In the genomic region with DNA sequence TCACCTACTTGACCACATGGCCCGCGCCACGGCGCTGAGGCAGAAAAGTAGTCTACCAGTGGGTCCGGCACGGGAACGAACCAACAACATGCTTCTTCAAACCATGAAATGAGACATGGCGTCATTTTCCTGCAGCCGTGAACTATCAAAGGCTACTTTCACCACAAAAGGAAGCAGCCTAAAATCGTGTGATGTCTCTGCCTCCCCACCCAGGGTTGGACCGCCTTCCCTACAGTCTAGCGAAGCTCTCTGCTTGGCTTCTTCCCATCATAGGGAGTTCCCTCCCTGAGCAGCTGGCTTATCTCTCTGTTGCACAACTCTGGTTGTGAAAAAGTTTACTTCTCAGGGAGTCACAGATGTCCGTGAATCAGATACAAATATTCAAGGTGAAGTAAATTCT, we compare ENCODE assay signal across 9 mouse cellular contexts.
DNase-seq lines count a peak whose midpoint lies in the region; ATAC-seq lines count a peak whose summit lies in the region.
"Had no signal": no experiment of that assay in that cellular context is flagged by ENCODE, and none has a peak within 500 bp of the region (broad histone marks: within the 10 kb centered on the region; RNA-seq: fewer than 3 reads in every experiment).

No protein-coding gene starts in this region.

- no peak overlapping the region for H3K4me2 ChIP-seq in kidney, embryonic 15.5 days
- peak overlapping the region; percentile 35 for H3K4me2 ChIP-seq in liver, embryonic 12.5 days
- no peak overlapping the region for H3K4me2 ChIP-seq in stomach, embryonic 14.5 days (replicated peaks; ENCODE audit: low read depth, low read length)
- H3K4me2 ChIP-seq: limb, embryonic 13.5 days had no signal

- no peak for ATAC-seq in kidney, embryonic 15.5 days (replicated peaks; ENCODE audit: low FRiP score)
- ATAC-seq in erythroblast, adult 5-6 weeks (replicated peaks; ENCODE audit: low FRiP score, poor library complexity, severe bottlenecking): peak; percentile 70
- 0 out of 2 replicates have a peak, but pooled peaks have one; percentile 52 for ATAC-seq in liver, embryonic 12.5 days
- ATAC-seq in stomach, embryonic 14.5 days (ENCODE audit: insufficient number of reproducible peaks, insufficient read depth, low FRiP score, low read depth): no peak

- WGBS in kidney, embryonic 15.5 days: 87% methylated on average over 13 of the region's 13 CpGs
- WGBS in liver, embryonic 12.5 days (ENCODE audit: insufficient replicate concordance): 50% methylated on average over 13 of the region's 13 CpGs
- WGBS in stomach, embryonic 14.5 days: 78% methylated on average over 13 of the region's 13 CpGs

- no peaks in the 10 kb centered on the region for H3K36me3 ChIP-seq in kidney, embryonic 15.5 days
- no peaks in the 10 kb centered on the region for H3K36me3 ChIP-seq in liver, embryonic 12.5 days
- no peaks in the 10 kb centered on the region for H3K36me3 ChIP-seq in stomach, embryonic 14.5 days (ENCODE audit: control insufficient read depth, insufficient read depth, low read length)
- H3K36me3 ChIP-seq: limb, embryonic 13.5 days had no signal

- H3K27me3 ChIP-seq in kidney, embryonic 15.5 days: 0 out of 2 replicates have a peak, but pooled peaks cover 3% of the 10 kb centered on the region
- peaks cover 18% of the 10 kb centered on the region; the same call in 1 of the 2 replicates for H3K27me3 ChIP-seq in liver, embryonic 12.5 days (replicated peaks)
- no peaks in the 10 kb centered on the region for H3K27me3 ChIP-seq in stomach, embryonic 14.5 days (ENCODE audit: control insufficient read depth, insufficient read depth, low read length)
- H3K27me3 ChIP-seq: limb, embryonic 13.5 days had no signal

- peak overlapping the region; percentile 76 for H3K27ac ChIP-seq in kidney, embryonic 15.5 days
- H3K27ac ChIP-seq in liver, embryonic 12.5 days: no peak overlapping the region
- H3K27ac ChIP-seq in stomach, embryonic 14.5 days (ENCODE audit: low read length): peak overlapping the region; percentile 23; the same call in 1 of the 2 replicates
- H3K27ac ChIP-seq: limb, embryonic 13.5 days had no signal

- no peaks in the 10 kb centered on the region for H3K9me3 ChIP-seq in kidney, embryonic 15.5 days (replicated peaks)
- no peaks in the 10 kb centered on the region for H3K9me3 ChIP-seq in liver, embryonic 12.5 days (replicated peaks)
- no peaks in the 10 kb centered on the region for H3K9me3 ChIP-seq in stomach, embryonic 14.5 days (ENCODE audit: control insufficient read depth, low read depth, low read length)
- H3K9me3 ChIP-seq: limb, embryonic 13.5 days had no signal

- H3K4me3 ChIP-seq in kidney, embryonic 15.5 days (replicated peaks): no peak overlapping the region
- H3K4me3 ChIP-seq in liver, embryonic 12.5 days: no peak overlapping the region
- H3K4me3 ChIP-seq in stomach, embryonic 14.5 days (ENCODE audit: low read depth, low read length): no peak overlapping the region
- H3K4me3 ChIP-seq: limb, embryonic 13.5 days had no signal

- DNase-seq in kidney, adult 9 months: no peak
- no peak for DNase-seq in right cerebral cortex, postnatal 10 days (ENCODE audit: low spot score in 2 of 2)
- DNase-seq in frontal cortex, postnatal 14 days (ENCODE audit: low spot score in 2 of 2): no peak
- DNase-seq in adrenal gland, adult 8-10 months: no peak

- peaks cover 18% of the 10 kb centered on the region for H3K4me1 ChIP-seq in kidney, embryonic 15.5 days
- H3K4me1 ChIP-seq in liver, embryonic 12.5 days: peaks cover 17% of the 10 kb centered on the region
- no peaks in the 10 kb centered on the region for H3K4me1 ChIP-seq in stomach, embryonic 14.5 days (ENCODE audit: control insufficient read depth, insufficient read depth, low read length)

- no peak overlapping the region for H3K9ac ChIP-seq in kidney, embryonic 15.5 days
- H3K9ac ChIP-seq in liver, embryonic 12.5 days: no peak overlapping the region
- H3K9ac ChIP-seq in stomach, embryonic 14.5 days (replicated peaks; ENCODE audit: low read depth, low read length): no peak overlapping the region
- H3K9ac ChIP-seq: limb, embryonic 13.5 days had no signal

Comparison
In these comparisons a context has a peak if more than half of its experiments do, and no peak if none do; other contexts are left out.
1. ATAC-seq: peak in erythroblast, adult 5-6 weeks (single experiment) and liver, embryonic 12.5 days (single experiment); none in kidney, embryonic 15.5 days (single experiment) and stomach, embryonic 14.5 days (single experiment).